Mouse (Mus musculus) bone marrow macrophage, adult 2 months (primary cell): Measurements from ENCODE around the gene Gm10153.

Experiments used
- CTCF ChIP-seq: IDR thresholded peaks from 2 replicates; pipeline ENCODE4 v1.5.1; 2012; ENCODE audit warnings: low read depth, mild to moderate bottlenecking, low read length, moderate library complexity
- POLR2A ChIP-seq: IDR thresholded peaks from 2 replicates; pipeline ENCODE4 v1.6.1; 2012; ENCODE audit warnings: mild to moderate bottlenecking, low read depth, low read length, borderline replicate concordance

GRCm38 (mm10) chr7:142146033-142146432, 44.2 kb downstream of the Gm10153 start:
- TF ChIP-seq CTCF, result no peak
- TF ChIP-seq POLR2A, result no peak
